Mouse (Mus musculus) stomach, postnatal 0 days (tissue): Measurements from ENCODE around the gene Tsnax. TPM values are rescaled to one million over a fixed set of nuclear protein-coding genes. Genes with fewer than 3 reads are reported as not detected.

Experiments
- ATAC-seq: fragments of 200-750 bp; cut with Nextera tagmentation; 2 replicates; pipeline ENCODE4 v1.8.0; 2017; ENCODE audit not compliant: low FRiP score, low TSS enrichment
- DNase-seq: peaks from one replicate; pipeline ENCODE4 v3.0.0-alpha.2; 2016; ENCODE audit warnings: low spot score
- H3K27ac ChIP-seq: fragments of 300-500 bp; sonication (generic); replicated peaks from 2 replicates; pipeline ENCODE4 v1.5.1; 2014; ENCODE audit warnings: mild to moderate bottlenecking, control low read depth
- H3K27me3 ChIP-seq: fragments of 300-500 bp; sonication (generic); 2 replicates; pipeline ENCODE4 v1.6.1; 2014; ENCODE audit warnings: low read length; ENCODE audit not compliant: control insufficient read depth, insufficient read depth
- H3K36me3 ChIP-seq: fragments of 300-500 bp; sonication (generic); 2 replicates; pipeline ENCODE4 v1.6.1; 2014; ENCODE audit warnings: low read length, mixed read lengths; ENCODE audit not compliant: control insufficient read depth, insufficient read depth
- H3K4me1 ChIP-seq: fragments of 300-500 bp; sonication (generic); replicated peaks from 2 replicates; pipeline ENCODE4 v1.6.1; 2014; ENCODE audit warnings: antibody characterized with exemption; ENCODE audit not compliant: control insufficient read depth, insufficient read depth
- H3K4me2 ChIP-seq: fragments of 300-500 bp; sonication (generic); replicated peaks from 2 replicates; pipeline ENCODE4 v1.6.1; 2014; ENCODE audit warnings: low read depth, mild to moderate bottlenecking, control low read depth, moderate library complexity
- H3K4me3 ChIP-seq: fragments of 300-500 bp; sonication (generic); 2 replicates; pipeline ENCODE4 v1.5.1; 2014; ENCODE audit warnings: low read depth, low read length, control low read depth
- H3K9ac ChIP-seq: fragments of 300-500 bp; sonication (generic); 2 replicates; pipeline ENCODE4 v1.6.1; 2014; ENCODE audit warnings: mild to moderate bottlenecking, low read length, control low read depth, mixed read lengths
- H3K9me3 ChIP-seq: fragments of 300-500 bp; sonication (generic); 2 replicates; pipeline ENCODE4 v1.6.1; 2016; ENCODE audit warnings: low read length; ENCODE audit not compliant: control insufficient read depth
- CTCF ChIP-seq: IDR thresholded peaks from 2 replicates; pipeline ENCODE4 v1.5.1; 2016; ENCODE audit warnings: antibody characterized with exemption, low read depth, mild to moderate bottlenecking, moderate library complexity
- EP300 ChIP-seq: optimal IDR thresholded peaks from 2 replicates; pipeline ENCODE3; 2016; ENCODE audit warnings: antibody characterized with exemption
- WGBS: fragments of 180-500 bp; shearing (Covaris S2); extraction: QIAGEN DNeasy Blood & Tissue Kit; methylation state at CpG from one replicate; pipeline ENCODE4 v1.1.7; 2014; 5-methylcytosine and 5-hydroxymethylcytosine counted together
- polyA plus RNA-seq: library from polyadenylated mRNA; unstranded; fragments of >200 nt; fragmentation: Nextera tagmentation; extraction: Ambion mirVana; gene quantifications from 2 replicates; pipeline ENCODE4 v1.2.1, GENCODE M21; 2015

Gene Tsnax
- polyA plus RNA-seq, 1 experiment from 2014 or later = 62.5 TPM

GRCm38 (mm10) chr8:125054436-125054810, 41.6 kb downstream of the Tsnax start:
- under 1% methylated on average over 36 of the region's 38 CpGs for WGBS
- peak; percentile 49 for DNase-seq

GRCm38 (mm10) chr8:125060904-125061303, 48.1 kb downstream of the Tsnax start:
- H3K9ac ChIP-seq = no peak overlapping the region
- H3K4me1 ChIP-seq = no peaks in the 10 kb centered on the region
- no peak for ATAC-seq
- no peak for TF ChIP-seq CTCF
- TF ChIP-seq EP300 = no peak
- 75% methylated on average over 8 of the region's 8 CpGs for WGBS
- H3K4me3 ChIP-seq = no peak overlapping the region
- no peaks in the 10 kb centered on the region for H3K36me3 ChIP-seq
- DNase-seq = no peak
- no peaks in the 10 kb centered on the region for H3K27me3 ChIP-seq
- no peaks in the 10 kb centered on the region for H3K9me3 ChIP-seq
- H3K27ac ChIP-seq = no peak overlapping the region
- no peak overlapping the region for H3K4me2 ChIP-seq

More at GRCm38 (mm10) chr8:125054436-125054810, 41.6 kb downstream of the Tsnax start:
- Histone ChIP-seq H3K36me3 (no peaks in the 10 kb centered on the region), H3K4me1 (no peaks in the 10 kb centered on the region), H3K27ac (peak overlapping the region; percentile 80), H3K9me3 (no peaks in the 10 kb centered on the region), H3K9ac (peak overlapping the region; percentile 76), H3K4me3 (peak overlapping the region; percentile 66), H3K4me2 (peak overlapping the region; percentile 99), H3K27me3 (no peaks in the 10 kb centered on the region)
- TF ChIP-seq EP300 (no peak), CTCF (peak; percentile 31)
- ATAC-seq = peak; percentile 67

- no peaks in the 10 kb centered on the region for H3K4me1 ChIP-seq
- no peak overlapping the region for H3K9ac ChIP-seq
- no peak overlapping the region for H3K4me2 ChIP-seq
- no peaks in the 10 kb centered on the region for H3K36me3 ChIP-seq
- no peaks in the 10 kb centered on the region for H3K9me3 ChIP-seq
- 66% methylated on average over 6 of the region's 6 CpGs for WGBS
- DNase-seq (no peak), ATAC-seq (no peak)
- no peak overlapping the region for H3K4me3 ChIP-seq
- no peak overlapping the region for H3K27ac ChIP-seq
- TF ChIP-seq CTCF (no peak), EP300 (no peak)
- no peaks in the 10 kb centered on the region for H3K27me3 ChIP-seq
Observed at GRCm38 (mm10) chr8:125065596-125065995, 52.8 kb downstream of the Tsnax start.

GRCm38 (mm10) chr8:125066913-125067595, 54.3 kb downstream of the Tsnax start:
- ATAC-seq (peak; percentile 37; the same call in 1 of the 2 replicates), DNase-seq (peak; percentile 39)

GRCm38 (mm10) chr8:125067596-125067960, 54.8 kb downstream of the Tsnax start:
- WGBS = 74% methylated on average over 9 of the region's 9 CpGs
- Histone ChIP-seq H3K27ac (peak overlapping the region; percentile 58), H3K9me3 (no peaks in the 10 kb centered on the region), H3K9ac (no peak overlapping the region), H3K4me2 (no peak overlapping the region), H3K4me3 (no peak overlapping the region), H3K36me3 (no peaks in the 10 kb centered on the region), H3K27me3 (no peaks in the 10 kb centered on the region), H3K4me1 (no peaks in the 10 kb centered on the region)
- DNase-seq = no peak
- no peak for TF ChIP-seq EP300
- no peak for TF ChIP-seq CTCF
- peak; percentile 62 for ATAC-seq

More at GRCm38 (mm10) chr8:125066913-125067595, 54.3 kb downstream of the Tsnax start:
- Histone ChIP-seq H3K9ac (no peak overlapping the region), H3K27ac (peak overlapping the region; percentile 67), H3K4me1 (no peaks in the 10 kb centered on the region), H3K4me2 (peak overlapping the region; percentile 18; the same call in 1 of the 2 replicates), H3K36me3 (no peaks in the 10 kb centered on the region), H3K4me3 (no peak overlapping the region), H3K9me3 (no peaks in the 10 kb centered on the region), H3K27me3 (no peaks in the 10 kb centered on the region)
- TF ChIP-seq CTCF (peak; percentile 84), EP300 (no peak)
- 30% methylated on average over 12 of the region's 12 CpGs for whole genome bisulfite sequencing

GRCm38 (mm10) chr8:125068146-125068905, 55.5 kb downstream of the Tsnax start:
- H3K4me3 ChIP-seq = no peak overlapping the region
- H3K27ac ChIP-seq = peak overlapping the region; percentile 58; the same call in 1 of the 2 replicates
- H3K9ac ChIP-seq = no peak overlapping the region
- WGBS = 83% methylated on average over 6 of the region's 6 CpGs
- no peaks in the 10 kb centered on the region for H3K36me3 ChIP-seq
- DNase-seq (no peak), ATAC-seq (no peak)
- no peaks in the 10 kb centered on the region for H3K9me3 ChIP-seq
- H3K4me1 ChIP-seq = no peaks in the 10 kb centered on the region
- no peaks in the 10 kb centered on the region for H3K27me3 ChIP-seq
- no peak overlapping the region for H3K4me2 ChIP-seq
- TF ChIP-seq CTCF = peak; percentile 55
- no peak for TF ChIP-seq EP300
